Mouse (Mus musculus): ENCODE measurements around the gene Ccl7.

Ccl7 gene

DNA sequence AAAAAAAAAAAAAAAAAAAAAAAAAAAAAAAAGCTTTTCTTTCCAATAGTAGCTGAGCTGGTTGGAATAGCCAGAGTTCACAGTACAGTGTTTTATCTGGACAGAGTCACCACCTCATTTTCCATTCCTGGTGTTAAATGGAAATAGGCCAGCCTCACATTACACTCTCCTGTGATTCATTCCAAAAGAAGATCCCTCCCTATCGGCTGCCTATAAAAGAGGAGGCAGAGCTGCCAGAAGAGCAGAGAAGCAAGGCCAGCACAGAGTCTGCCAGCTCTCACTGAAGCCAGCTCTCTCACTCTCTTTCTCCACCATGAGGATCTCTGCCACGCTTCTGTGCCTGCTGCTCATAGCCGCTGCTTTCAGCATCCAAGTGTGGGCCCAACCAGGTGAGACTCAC, at the start of gene Ccl7:
Gene Ccl7, plus strand, starts transcription at position 242 of the 400 bp plus-strand sequence.
- DNase-seq, result no peak

DNA sequence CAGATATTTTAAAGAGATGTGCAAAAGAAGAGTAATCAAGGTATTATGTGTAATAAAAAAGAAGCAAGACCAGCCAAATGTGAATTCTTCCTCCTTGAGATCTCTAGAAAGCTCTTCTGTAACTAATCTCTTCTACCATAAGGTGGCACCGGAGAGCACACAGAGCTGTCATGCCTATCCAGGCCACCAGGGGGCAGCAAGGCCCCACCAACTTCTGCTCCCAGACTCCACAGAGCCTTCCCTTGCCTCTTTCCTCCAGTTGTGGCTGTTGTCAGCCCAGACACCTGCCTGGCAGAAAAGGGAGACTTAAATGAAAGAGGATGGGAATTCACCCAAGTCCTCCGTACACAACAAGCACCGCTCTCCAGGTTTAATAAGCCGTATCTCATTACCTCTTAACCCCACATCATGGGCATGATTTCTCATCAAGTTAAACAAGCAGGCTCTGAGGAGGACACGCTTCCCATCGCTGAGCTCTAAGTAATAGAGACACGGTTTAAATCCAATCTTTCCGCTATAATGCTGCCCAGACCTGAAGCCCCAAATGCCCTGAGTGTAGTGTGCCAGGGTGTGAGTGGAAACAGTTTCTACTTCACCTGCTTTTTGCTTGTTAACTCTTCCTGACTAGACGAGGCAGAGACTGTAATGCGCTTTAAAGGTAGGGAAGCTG, 49.2 kb upstream of the Ccl7 start:
- peak; percentile 23 to 62 for DNase-seq

DNA sequence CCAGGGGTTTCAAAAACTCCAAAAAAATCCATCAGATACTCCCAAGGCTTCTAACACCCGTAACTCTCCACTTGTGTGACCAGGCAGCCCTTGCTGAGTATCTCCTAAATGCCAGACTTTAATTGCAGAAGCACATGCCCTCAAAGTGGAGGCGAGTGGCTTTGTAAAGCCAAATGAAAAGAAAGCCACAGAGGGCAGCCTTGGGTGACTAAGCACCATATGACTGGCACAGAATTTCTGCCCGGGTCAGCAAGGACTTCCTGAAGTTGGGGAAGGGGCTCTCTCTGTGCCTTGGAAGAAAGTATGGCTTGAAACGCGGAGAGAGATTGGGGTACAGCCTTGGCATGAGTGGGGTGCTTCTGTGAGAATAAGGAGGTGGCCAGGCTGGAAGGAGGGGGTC, 48.4 kb upstream of the Ccl7 start:
- DNase-seq, result no peak

DNA sequence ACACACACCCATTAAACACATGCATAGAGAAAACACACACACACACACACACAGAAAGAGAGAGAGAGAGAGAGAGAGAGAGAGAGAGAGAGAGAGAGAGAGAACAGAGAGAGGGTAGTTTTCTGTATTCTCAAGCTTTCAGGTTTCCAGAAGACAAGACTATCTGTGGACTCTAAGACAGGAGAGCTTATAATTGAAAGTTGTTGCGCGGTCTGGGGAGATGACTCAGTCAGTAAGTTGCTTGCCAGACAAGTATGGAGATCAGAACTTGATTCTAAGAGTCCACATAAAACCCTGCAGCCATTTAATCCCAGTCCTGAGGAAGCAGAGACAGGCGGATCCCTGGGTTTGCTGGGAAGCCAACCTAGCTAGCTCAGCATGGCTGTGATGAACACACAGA, 46.9 kb upstream of the Ccl7 start:
- DNase-seq, result no peak

DNA sequence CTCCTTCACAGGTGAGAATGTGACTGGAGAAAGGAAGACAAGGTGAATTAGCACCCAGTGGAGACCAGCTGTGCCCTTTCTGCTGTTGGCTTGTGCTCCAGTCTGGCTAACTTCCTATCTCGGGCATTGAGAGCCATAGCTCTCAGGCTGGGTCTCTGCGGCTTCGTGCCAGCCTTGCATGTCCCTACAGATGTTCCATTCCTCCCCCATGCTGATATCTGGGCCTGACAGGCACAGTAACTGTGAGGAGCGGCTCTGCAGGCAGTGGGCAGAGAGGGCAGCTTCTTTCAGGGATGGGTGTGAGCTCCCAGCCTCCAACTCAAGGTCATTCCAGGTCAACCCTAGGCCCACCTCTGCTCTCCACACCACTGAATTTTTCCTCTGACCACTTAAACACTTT, 46.0 kb upstream of the Ccl7 start:
- no peak for DNase-seq

DNA sequence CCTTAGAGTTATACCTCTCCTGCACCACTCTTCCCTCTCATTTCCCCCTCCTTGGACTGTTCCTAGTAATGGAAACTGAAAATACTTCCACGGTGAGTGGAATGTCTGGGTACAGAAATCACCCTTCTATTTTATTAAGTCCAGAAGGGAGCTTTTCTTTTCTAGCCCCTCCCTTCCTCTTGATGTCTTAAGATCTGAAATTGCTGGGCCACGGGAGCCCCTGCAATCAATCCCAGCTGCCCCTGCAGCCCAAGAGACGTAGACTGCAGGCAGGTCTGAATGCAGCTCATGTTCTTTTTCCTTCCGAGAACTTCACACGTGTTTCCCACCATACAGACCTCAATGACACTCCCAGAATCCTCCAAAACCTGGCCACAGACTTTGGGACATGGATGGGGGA, 44.9 kb upstream of the Ccl7 start:
- no peak for DNase-seq

DNA sequence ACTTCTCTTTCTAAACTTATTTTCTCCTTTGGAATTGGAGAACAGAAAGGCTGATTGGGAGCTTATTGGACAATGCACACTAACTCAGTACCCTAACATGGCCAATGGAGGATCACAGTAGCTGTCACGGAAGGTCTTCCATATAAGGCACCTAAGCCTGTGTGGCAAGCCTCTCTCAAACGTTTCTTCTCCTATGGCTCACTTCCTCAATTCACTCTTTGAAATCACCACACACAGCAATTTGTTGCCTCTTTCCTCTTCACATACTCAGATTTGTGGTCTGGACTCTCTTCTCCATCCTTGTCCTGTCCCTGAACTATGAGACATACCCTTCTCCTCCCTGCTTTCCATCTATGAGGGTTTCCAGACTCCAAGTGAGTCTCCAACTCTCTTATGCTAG, 40.7 kb upstream of the Ccl7 start:
- DNase-seq, result no peak

DNA sequence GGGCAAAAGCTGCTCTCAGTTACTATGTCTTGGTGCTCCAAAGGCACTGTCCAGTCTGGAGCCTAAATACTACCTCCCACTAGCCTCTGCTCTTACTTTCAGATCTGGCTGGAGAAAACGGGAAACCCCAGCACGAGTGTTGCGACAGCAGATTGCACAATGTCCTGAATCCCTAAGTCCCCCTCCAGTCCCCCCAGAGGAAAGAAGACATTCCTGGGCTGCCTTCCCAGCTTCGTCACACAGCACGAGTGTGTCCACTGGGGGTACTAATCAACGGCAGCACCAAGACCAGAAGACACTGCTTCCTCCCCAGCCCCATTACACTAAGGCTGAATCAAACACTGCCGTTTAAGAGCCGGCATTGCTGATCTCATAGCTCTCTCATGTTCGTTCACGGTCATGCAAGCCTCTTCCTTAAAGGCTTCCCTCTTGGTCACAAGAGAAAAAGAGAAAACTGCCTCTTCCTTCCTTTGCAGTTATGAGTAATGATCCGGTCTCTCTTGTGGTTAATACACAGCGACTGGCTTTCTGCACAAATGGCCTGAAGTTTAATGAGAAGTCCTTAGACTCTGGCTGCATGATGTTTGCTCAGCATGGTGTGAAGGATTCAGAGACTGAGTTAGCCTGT, 38.6 kb upstream of the Ccl7 start:
- DNase-seq, result peak in 1 of 2 experiments; percentile 18

DNA sequence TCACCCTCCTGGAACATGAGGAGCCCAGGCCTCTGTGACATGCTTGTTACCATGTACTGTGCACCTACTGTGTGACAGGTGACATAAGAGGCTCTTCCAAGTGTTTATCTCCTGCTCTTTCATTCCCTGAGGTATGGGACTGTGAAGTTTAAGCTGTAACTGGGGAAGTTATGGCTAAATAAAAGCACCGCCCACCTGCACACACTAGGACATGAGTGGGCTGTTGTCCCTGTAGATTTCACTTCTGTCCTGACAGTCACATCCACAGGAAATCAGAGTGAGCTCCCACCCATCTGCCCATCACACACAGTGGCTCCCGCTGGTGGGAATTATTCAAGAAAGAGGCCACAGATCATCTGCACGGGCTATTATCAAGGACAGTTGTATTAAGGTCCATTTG, 35.4 kb upstream of the Ccl7 start:
- no peak for DNase-seq

DNA sequence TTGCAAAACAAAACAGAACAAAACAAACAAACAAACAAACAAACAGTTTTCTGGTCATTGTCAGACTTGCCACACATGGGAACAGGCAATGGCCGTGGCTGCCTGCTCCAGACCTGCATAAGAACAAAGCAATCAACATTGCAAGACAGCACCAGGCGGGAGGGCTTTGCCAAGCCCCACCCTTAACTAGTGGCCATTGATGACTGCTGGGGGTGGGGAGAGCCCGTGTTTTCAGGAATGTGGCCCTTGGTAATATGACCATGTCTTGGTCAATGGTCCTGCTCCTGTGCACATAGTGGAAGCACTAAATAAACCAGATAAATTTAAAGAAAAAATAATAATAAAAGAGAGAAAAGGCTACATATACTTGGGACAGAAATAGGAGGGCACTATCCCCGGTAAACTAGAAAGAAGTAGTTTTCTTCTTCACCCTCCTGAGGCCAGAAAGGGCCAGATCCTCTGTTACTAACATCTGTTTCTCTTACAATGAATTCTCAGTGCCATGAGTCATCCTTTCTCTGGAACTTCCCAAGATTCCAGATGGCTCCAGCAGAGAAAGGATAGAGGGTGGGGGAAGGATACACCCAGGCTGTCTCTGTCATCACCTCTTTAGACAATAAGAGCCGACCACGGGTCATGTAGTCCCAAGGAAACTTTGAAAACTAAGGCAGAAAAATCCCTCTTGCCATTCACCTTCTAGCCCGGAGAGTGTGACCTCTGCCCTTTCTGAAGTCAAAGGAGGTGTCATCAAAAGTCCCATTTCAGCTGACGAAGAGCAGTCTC, 33.9 kb upstream of the Ccl7 start:
- DNase-seq, result no peak

DNA sequence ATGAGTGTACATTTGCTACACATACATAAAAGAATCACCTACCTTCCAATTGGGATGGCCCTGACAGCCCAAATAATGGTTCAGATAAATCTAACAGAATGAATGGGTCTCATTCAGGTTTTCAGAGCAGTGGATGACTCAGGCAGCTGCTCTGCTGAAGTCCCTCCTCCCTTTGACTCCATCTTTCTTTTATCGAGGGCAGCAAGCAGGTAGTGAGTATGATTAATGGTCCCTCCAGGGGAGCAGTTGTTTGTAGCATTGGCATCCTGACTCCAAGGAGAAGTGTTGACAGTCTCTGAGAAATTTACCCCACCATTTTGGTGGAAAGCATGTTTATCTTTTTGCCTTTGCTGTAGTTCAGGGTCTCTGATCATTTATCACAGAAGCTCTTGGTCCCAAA, 31.8 kb upstream of the Ccl7 start:
- no peak for DNase-seq

DNA sequence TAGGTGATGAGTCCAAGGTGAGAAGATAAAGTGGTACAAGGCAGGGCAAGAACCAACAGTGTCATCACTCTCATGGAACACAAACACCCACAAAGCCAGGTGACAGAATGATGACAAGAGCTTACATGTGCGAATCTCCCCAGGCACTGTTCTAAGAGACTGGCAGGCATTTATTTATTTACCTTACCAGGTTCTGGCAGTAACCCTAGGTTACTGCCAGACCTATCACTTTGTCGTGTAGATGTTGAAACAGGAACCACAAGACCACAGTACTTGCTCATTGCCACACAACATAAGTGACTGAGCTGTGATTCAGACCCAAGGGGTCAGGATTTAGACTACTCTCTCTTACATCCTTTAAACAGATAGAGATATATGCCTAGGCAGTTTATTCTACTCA, 30.4 kb upstream of the Ccl7 start:
- DNase-seq, result no peak

DNA sequence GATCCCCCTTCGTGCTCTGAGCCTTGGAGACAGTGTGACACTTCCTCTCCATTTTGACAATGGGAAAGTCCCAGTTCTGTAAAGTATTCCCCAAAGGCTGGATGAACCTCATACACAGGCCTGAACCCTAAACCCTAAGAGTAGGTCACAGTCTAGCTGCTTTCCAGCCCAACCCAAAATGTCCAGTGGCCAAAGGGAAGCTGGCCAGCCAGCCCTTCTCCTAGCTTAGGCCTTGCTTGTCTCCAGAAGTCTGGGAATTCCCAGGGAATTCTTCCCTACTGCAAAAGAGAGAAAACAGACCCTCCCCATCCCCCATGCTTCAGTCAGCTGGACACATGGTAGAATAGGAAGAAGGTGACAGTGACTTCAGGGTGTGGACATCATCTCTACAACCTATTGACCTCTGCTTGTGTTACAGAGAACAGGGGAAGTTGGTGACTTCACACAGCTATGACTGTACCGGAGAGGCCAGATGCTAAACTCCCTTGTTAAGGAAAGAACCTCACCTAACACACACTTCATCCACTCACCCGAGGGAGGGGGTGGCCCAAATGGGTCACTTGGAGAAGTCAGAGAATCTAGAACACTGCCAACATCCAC, 29.2 kb upstream of the Ccl7 start:
- DNase-seq, result no peak

DNA sequence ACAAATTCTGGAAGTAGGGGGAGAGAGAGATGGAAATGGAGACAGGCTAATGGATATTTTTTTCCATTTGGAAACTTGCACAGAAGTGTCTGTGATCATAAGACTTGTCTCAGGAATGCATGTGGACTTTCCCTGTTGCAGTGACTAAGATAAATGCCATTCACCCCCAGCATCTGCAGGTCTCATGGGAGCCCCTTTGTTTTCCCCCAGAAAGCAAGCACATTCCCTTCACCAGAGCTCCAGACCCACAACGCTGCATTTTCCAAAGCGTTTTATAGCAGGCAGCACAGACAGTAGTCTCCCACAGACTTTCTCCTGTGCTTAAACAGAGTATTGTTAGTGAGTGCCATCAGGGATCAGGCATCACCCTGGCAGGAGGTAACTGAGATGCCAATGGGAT, 26.1 kb upstream of the Ccl7 start:
- no peak for DNase-seq

DNA sequence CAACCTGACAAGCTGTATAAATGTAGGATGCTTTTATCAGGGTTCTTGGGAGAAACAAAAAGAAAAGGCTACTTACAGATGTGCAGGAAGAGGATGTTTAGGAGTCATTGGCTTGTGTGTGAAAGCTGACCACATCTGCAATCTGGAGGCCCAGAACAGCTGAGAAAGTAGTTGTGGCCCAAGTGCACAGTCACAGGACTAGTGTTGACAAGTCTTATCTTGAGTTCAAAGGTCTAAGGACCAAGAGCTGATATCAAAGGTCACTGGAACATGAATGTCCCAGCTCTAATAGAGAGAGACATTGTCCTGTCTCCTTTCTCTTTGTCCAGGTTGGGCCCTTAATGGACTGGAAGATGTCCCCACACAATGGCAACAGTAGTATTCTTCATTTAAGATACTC, 25.7 kb upstream of the Ccl7 start:
- no peak for DNase-seq

DNA sequence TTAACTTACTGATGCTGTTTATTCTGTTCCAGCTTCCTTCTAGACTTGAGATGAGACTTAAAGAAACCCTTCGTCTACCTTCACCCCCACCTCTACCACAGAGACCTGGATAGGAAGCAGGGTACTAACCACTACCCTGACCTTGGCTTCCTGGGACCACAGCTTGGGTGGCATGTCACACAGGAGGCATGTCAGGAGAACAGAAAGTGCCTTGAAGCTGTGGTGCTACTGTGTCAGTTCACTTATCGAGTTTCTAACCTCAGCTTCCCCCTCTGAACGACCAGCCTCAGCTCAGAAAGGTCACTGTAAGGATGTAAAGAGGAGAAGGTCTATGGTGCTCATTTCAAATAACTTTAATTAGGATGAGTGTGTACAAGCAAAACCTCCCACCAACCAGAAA, 24.1 kb upstream of the Ccl7 start:
- no peak for DNase-seq

DNA sequence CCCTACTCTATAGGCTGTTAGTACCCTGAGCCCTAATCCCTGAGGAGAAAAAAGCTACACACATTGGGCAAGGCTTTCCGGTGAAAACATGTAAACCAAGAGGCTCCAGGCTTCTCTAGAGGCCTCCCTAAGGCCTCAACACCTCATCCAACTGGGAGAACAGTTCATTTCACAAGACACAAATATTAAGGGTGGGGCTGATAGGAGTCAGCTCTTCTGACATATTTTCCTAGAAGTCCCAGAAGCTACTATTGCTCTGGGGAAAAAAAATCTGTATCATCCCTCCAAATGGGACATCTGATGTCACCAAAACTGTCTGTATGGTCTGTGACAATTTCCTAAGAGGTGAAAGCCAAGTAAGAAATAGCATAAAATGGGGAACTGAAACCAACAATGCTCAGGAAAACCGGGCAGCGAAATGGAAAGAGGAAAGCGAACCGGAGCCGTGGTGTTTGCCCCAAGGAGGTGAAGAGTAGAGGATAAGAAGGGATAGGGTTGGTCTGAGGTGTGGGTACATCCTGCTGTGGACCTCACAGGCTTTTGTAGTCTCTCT, 22.9 kb upstream of the Ccl7 start:
- no peak for DNase-seq

DNA sequence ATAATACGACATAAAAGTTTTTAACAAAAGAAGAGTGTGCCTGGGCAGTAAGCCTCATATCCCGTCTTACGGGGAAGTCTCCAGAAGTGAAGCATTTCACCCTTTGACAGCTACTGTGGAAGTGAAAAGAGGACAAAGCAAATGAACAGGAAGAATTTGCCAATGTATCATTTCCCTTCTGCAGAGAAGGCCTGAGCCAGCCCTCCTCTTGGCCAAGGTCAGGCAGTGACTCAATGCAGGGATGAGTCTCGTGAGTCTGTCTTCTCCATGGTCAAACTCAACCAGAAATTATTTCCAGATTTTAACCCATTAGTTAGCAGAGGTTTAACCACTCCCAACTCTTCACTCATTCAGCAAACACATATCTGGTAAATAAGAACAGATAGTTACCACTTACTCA, 21.7 kb upstream of the Ccl7 start:
- no peak for DNase-seq

DNA sequence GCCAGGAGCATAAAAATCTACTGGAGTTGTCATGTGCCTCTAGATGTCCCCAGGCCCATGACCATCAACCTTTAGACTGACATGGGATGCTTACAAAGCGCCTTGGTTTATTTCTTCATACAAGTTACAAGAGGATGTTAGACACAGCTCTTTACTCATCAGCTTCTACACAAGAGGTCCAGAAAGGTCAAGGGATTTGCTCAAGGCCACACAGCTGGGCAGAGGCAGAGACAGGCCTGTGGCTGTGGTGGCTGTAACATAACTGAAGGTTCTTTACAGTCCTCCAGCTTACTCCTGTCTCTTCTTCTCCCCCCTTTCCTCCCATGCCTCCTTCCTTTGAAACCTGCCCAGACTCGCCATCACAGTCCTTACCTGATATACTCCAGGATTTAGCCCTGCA, 15.3 kb upstream of the Ccl7 start:
- no peak for DNase-seq

DNA sequence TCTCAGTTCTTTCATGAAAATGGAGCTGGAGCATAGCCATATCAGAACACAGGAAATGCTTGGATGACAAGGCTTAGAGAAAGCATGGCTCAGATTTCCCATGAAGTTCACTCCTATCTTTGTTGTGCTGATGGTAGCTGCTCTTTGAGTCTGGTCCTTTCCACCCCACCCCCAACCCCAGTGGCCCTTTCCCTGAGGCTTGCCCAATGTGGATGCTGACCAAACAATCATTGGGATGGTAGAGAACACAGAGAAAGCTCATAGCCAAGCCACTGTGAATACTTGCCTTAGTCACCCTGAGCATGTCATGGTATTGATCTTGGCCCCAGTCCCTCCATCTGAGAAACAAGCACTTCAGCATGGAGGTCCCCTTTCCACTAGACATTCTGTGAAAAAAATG, 13.4 kb upstream of the Ccl7 start:
- no peak for DNase-seq

DNA sequence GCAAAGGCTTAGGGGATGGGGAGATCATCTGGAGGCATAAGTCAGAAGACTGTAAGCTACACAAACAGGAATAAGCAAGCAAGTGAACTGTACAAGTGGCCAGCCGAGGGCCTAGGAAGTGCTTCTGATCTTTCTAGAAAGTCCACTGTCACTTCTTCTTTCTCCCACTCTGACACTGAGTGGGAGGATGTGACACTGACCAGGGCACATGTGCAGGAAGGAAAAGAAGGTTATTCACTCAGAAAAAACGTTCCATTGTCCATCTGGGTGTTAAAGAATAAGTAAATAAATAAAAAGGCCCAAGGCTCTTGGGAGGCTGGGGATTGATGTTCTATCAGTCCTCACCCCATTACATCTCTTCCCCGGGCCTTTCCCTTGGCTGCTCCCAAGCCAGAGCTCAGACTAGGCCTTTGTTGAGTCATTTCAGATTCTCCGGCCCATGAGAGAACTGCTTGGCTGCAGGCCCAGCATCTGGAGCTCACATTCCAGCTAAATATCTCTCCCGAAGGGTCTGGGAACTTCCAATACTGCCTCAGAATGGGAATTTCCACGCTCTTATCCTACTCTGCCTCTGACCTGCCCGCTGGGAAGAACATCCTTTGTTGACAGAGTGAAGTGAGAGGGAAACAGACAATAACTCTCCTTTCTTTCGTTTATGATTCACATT, 12.7 kb upstream of the Ccl7 start:
- no peak for DNase-seq

DNA sequence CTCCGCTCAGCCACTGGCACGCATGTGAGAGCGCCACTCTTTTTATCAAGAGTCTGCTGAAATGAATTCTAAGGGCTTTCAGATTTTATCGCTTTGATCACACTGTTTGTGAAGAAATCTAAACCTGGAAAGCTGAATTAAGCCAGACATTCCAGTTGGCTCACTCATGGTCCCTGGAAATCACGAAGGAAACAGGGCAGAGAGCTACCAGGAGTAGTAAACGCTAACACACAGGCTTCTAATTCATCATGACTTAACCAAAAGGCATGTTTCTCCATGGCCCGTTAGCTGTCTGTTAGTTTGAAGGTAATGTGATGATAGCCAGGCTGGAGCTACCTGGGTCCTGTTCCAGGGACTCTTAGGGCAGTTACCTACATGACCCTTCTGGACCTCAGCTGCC, 11.1 kb upstream of the Ccl7 start:
- no peak for DNase-seq

DNA sequence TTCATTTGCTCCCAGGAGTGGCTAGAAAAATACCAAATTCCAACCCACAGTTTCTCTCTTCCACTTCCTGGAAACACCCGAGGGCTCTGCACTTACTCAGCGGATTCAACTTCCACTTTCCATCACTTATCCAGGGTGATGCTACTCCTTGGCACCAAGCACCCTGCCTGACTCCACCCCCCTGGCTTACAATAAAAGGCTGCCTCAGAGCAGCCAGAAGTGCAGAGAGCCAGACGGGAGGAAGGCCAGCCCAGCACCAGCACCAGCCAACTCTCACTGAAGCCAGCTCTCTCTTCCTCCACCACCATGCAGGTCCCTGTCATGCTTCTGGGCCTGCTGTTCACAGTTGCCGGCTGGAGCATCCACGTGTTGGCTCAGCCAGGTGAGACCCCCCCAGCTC, 10.2 kb upstream of the Ccl7 start, which contains the start of gene Ccl2:
Gene Ccl2, plus strand, starts transcription at position 216 of the 400 bp plus-strand sequence.
- peak; percentile 8 to 22 for DNase-seq
